Mouse (Mus musculus): ENCODE data around the gene Ccdc180.

Gene Ccdc180

GRCm38 (mm10) chr4:45890066-45890761 lies at the start of gene Ccdc180:
Gene Ccdc180 (plus strand): TSS chr4:45890303.
- DNase-seq: peak; percentile 40

GRCm38 (mm10) chr4:45844355-45844754 lies 45.7 kb upstream of the Ccdc180 start:
- peak; percentile 66 for DNase-seq

- DNase-seq: no peak
Measured at GRCm38 (mm10) chr4:45846263-45846662, 43.8 kb upstream of the Ccdc180 start.

- no peak for DNase-seq
Measured at GRCm38 (mm10) chr4:45848109-45848824, 41.8 kb upstream of the Ccdc180 start, which contains the start of gene Stra6l. Gene Stra6l (plus strand): TSS chr4:45848664.

GRCm38 (mm10) chr4:45848825-45849156 lies 41.3 kb upstream of the Ccdc180 start:
- no peak for DNase-seq

- no peak for DNase-seq
Measured at GRCm38 (mm10) chr4:45849419-45849818, 40.7 kb upstream of the Ccdc180 start.

GRCm38 (mm10) chr4:45851640-45852051 lies 38.5 kb upstream of the Ccdc180 start:
- no peak for DNase-seq

GRCm38 (mm10) chr4:45853496-45854246 lies 36.4 kb upstream of the Ccdc180 start:
- no peak for DNase-seq

- peak; percentile 82 for DNase-seq
Measured at GRCm38 (mm10) chr4:45855803-45856424, 34.2 kb upstream of the Ccdc180 start.

- DNase-seq: no peak
Measured at GRCm38 (mm10) chr4:45861160-45861559, 28.9 kb upstream of the Ccdc180 start.

GRCm38 (mm10) chr4:45867416-45867815 lies 22.7 kb upstream of the Ccdc180 start:
- DNase-seq: no peak

- peak; percentile 7 for DNase-seq
Measured at GRCm38 (mm10) chr4:45869021-45869815, 20.9 kb upstream of the Ccdc180 start.

- no peak for DNase-seq
Measured at GRCm38 (mm10) chr4:45872147-45872546, 18.0 kb upstream of the Ccdc180 start.

GRCm38 (mm10) chr4:45878929-45879328 lies 11.2 kb upstream of the Ccdc180 start:
- peak; percentile 19 for DNase-seq

GRCm38 (mm10) chr4:45882521-45882920 lies 7.6 kb upstream of the Ccdc180 start:
- DNase-seq: no peak

GRCm38 (mm10) chr4:45883250-45883649 lies 6.9 kb upstream of the Ccdc180 start:
- DNase-seq: no peak

GRCm38 (mm10) chr4:45889487-45889886 lies 616 bp upstream of the Ccdc180 start:
- no peak for DNase-seq

- DNase-seq: no peak
Measured at GRCm38 (mm10) chr4:45896425-45897081, 6.5 kb downstream of the Ccdc180 start.

- DNase-seq: no peak
Measured at GRCm38 (mm10) chr4:45898413-45898812, 8.3 kb downstream of the Ccdc180 start.

GRCm38 (mm10) chr4:45909256-45909655 lies 19.2 kb downstream of the Ccdc180 start:
- no peak for DNase-seq

- DNase-seq: no peak
Measured at GRCm38 (mm10) chr4:45909924-45910323, 19.8 kb downstream of the Ccdc180 start.

GRCm38 (mm10) chr4:45911256-45911655 lies 21.2 kb downstream of the Ccdc180 start:
- DNase-seq: no peak
